Mouse (Mus musculus): ENCODE results near the gene H2al1j. TPM values are rescaled to one million over a fixed set of nuclear protein-coding genes. Genes with fewer than 3 reads are reported as not detected.

The H2al1j gene
- polyA plus RNA-seq, 1 experiment from 2014 or later, result not detected

Other genes starting within 250 kb of the H2al1j start
- gene H2al1a, start 28.6 kb upstream of the H2al1j start, polyA plus RNA-seq (2015; fragmentation: Nextera tagmentation; extraction: Ambion mirVana), result not detected in 2 replicates
- gene H2al1b, start 25.4 kb upstream of the H2al1j start, polyA plus RNA-seq (2015; fragmentation: Nextera tagmentation; extraction: Ambion mirVana), result not detected in 2 replicates
- gene H2al1c, start 22.2 kb upstream of the H2al1j start, polyA plus RNA-seq (2015; fragmentation: Nextera tagmentation; extraction: Ambion mirVana), result not detected in 2 replicates
- gene H2al1d, start 19.0 kb upstream of the H2al1j start, polyA plus RNA-seq (2015; fragmentation: Nextera tagmentation; extraction: Ambion mirVana), result not detected in 2 replicates
- not detected in 2 replicates for gene H2al1e, start 15.9 kb upstream of the H2al1j start, polyA plus RNA-seq (2015; fragmentation: Nextera tagmentation; extraction: Ambion mirVana)
- not detected in 2 replicates for gene H2al1f, start 12.7 kb upstream of the H2al1j start, polyA plus RNA-seq (2015; fragmentation: Nextera tagmentation; extraction: Ambion mirVana)
- gene H2al1g, start 9.6 kb upstream of the H2al1j start, polyA plus RNA-seq (2015; fragmentation: Nextera tagmentation; extraction: Ambion mirVana), result not detected in 2 replicates
- not detected in 2 replicates for gene H2al1h, start 6.3 kb upstream of the H2al1j start, polyA plus RNA-seq (2015; fragmentation: Nextera tagmentation; extraction: Ambion mirVana)
- not detected in 2 replicates for gene H2al1i, start 3.2 kb upstream of the H2al1j start, polyA plus RNA-seq (2015; fragmentation: Nextera tagmentation; extraction: Ambion mirVana)